Mouse (Mus musculus) kidney, adult 2 months (tissue): ENCODE results near the gene Hfe.

Experiments used
- CTCF ChIP-seq: fragments of 200-500 bp; conservative IDR thresholded peaks from 2 replicates; pipeline ENCODE4 v1.5.1; 2011; ENCODE audit warnings: low read depth, mild to moderate bottlenecking, control low read depth, low read length, moderate library complexity, mixed read lengths; ENCODE audit not compliant: insufficient read depth, insufficient read length
- POLR2A ChIP-seq: fragments of 200-500 bp; IDR thresholded peaks from one replicate; pipeline ENCODE4 v1.6.1; 2011; ENCODE audit warnings: low read depth, low read length, control low read depth

DNA sequence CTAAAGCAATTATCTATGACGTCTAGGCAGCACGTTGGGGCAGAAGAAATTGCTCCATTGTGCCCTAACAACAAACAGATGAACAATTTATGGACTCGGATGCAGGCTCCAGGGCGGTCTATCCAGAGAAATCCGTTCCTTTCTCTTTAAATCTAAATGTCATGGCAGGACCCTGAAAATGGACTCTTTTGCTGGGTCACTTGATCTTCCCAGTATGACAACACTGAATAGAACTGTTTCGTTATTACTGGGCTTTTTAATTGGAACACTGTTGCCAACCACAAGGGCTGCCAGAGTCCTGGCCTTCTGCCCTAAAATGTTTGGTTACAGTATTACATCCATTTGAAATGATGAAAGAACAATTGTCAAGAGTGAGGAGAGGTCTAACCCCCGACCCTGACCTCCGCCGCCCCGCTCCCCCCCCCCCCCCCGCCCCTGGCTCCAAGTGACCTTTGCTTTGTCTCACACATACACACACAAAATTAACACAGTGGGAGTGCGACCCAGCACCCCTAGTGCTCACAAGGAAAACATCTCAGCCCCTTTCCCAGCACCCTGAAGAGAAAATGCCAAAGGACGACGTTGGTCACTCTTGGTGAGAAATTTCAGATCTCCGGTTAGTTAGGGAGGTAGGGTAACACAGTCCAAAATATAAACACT lies 810 bp downstream of the Hfe start:
- no peak for TF ChIP-seq POLR2A
- TF ChIP-seq CTCF, result no peak
